Mouse (Mus musculus): ENCODE measurements at regions not wholly inside any gene's neighbourhood (a gene's known extent, or its start where the extent isn't known, plus 50 kb on each side); places are given as distances from the start of the nearest gene placed in this dataset.

- DNase-seq, result no peak
- TF ChIP-seq POLR2A (IDR thresholded peaks at IDR 0.05; ENCODE audit: borderline replicate concordance, insufficient read depth, low read length), result no peak
- no peak for TF ChIP-seq CTCF (IDR thresholded peaks at IDR 0.05; ENCODE audit: borderline replicate concordance, insufficient read depth, low read depth, low read length)
Measured at GRCm38 (mm10) chr6:89242371-89243288, 119.8 kb downstream of the Plxna1 start.

GRCm38 (mm10) chr6:89245506-89245905 is 116.9 kb downstream of the Plxna1 start:
- TF ChIP-seq POLR2A (IDR thresholded peaks at IDR 0.05; ENCODE audit: borderline replicate concordance, insufficient read depth, low read length) (no peak), CTCF (IDR thresholded peaks at IDR 0.05; ENCODE audit: borderline replicate concordance, insufficient read depth, low read depth, low read length) (no peak; the same call in 1 of the 2 replicates)
- Histone ChIP-seq H3K27ac (ENCODE audit: insufficient read depth, low read length) (no peak overlapping the region), H3K27me3 (ENCODE audit: control insufficient read depth, insufficient read depth, low read length) (no peaks in the 10 kb centered on the region), H3K4me3 (replicated peaks; ENCODE audit: insufficient read depth, low read depth, low read length) (no peak overlapping the region), H3K4me1 (ENCODE audit: control insufficient read depth, insufficient read depth, low read length) (peaks cover 2% of the 10 kb centered on the region; the same call in 1 of the 2 replicates)
- DNase-seq, result peak in 1 of 2 experiments; percentile 1
- 67% methylated on average over 8 of the region's 8 CpGs for WGBS

More at GRCm38 (mm10) chr6:89242371-89243288, 119.8 kb downstream of the Plxna1 start:
- no peak overlapping the region for H3K4me3 ChIP-seq (replicated peaks; ENCODE audit: insufficient read depth, low read depth, low read length)
- H3K4me1 ChIP-seq (ENCODE audit: control insufficient read depth, insufficient read depth, low read length), result peaks cover 24% of the 10 kb centered on the region
- H3K27ac ChIP-seq (ENCODE audit: insufficient read depth, low read length), result no peak overlapping the region
- no peaks in the 10 kb centered on the region for H3K27me3 ChIP-seq (ENCODE audit: control insufficient read depth, insufficient read depth, low read length)
- 77% methylated on average over 18 of the region's 18 CpGs for WGBS

GRCm38 (mm10) chr6:89246261-89246660 is 116.2 kb downstream of the Plxna1 start:
- peak in 1 of 2 experiments; percentile 6 for DNase-seq
- Histone ChIP-seq H3K4me3 (replicated peaks; ENCODE audit: insufficient read depth, low read depth, low read length) (no peak overlapping the region), H3K27me3 (ENCODE audit: control insufficient read depth, insufficient read depth, low read length) (no peaks in the 10 kb centered on the region), H3K27ac (ENCODE audit: insufficient read depth, low read length) (no peak overlapping the region), H3K4me1 (ENCODE audit: control insufficient read depth, insufficient read depth, low read length) (no peaks in the 10 kb centered on the region)
- TF ChIP-seq CTCF (IDR thresholded peaks at IDR 0.05; ENCODE audit: borderline replicate concordance, insufficient read depth, low read depth, low read length) (no peak), POLR2A (IDR thresholded peaks at IDR 0.05; ENCODE audit: borderline replicate concordance, insufficient read depth, low read length) (no peak)
- 92% methylated on average over 5 of the region's 5 CpGs for WGBS

- Histone ChIP-seq H3K27ac (ENCODE audit: insufficient read depth, low read length) (no peak overlapping the region), H3K27me3 (ENCODE audit: control insufficient read depth, insufficient read depth, low read length) (no peaks in the 10 kb centered on the region), H3K4me1 (ENCODE audit: control insufficient read depth, insufficient read depth, low read length) (no peaks in the 10 kb centered on the region), H3K4me3 (replicated peaks; ENCODE audit: insufficient read depth, low read depth, low read length) (no peak overlapping the region)
- peak in 1 of 2 experiments; percentile 4 for DNase-seq
- WGBS, result 68% methylated on average over 9 of the region's 9 CpGs
- TF ChIP-seq CTCF (IDR thresholded peaks at IDR 0.05; ENCODE audit: borderline replicate concordance, insufficient read depth, low read depth, low read length) (no peak), POLR2A (IDR thresholded peaks at IDR 0.05; ENCODE audit: borderline replicate concordance, insufficient read depth, low read length) (no peak)
Measured at GRCm38 (mm10) chr6:89248574-89248973, 113.8 kb downstream of the Plxna1 start.

- TF ChIP-seq CTCF (IDR thresholded peaks at IDR 0.05; ENCODE audit: borderline replicate concordance, insufficient read depth, low read depth, low read length), result no peak
- TF ChIP-seq POLR2A (IDR thresholded peaks at IDR 0.05; ENCODE audit: borderline replicate concordance, insufficient read depth, low read length), result no peak
Measured at GRCm38 (mm10) chr6:89249303-89249702, 113.1 kb downstream of the Plxna1 start.

GRCm38 (mm10) chr6:89251641-89252040 is 110.8 kb downstream of the Plxna1 start:
- H3K27me3 ChIP-seq (ENCODE audit: control insufficient read depth, insufficient read depth, low read length), result no peaks in the 10 kb centered on the region
- H3K4me1 ChIP-seq (ENCODE audit: control insufficient read depth, insufficient read depth, low read length), result no peaks in the 10 kb centered on the region
- no peak for TF ChIP-seq CTCF (IDR thresholded peaks at IDR 0.05; ENCODE audit: borderline replicate concordance, insufficient read depth, low read depth, low read length)
- TF ChIP-seq POLR2A (IDR thresholded peaks at IDR 0.05; ENCODE audit: borderline replicate concordance, insufficient read depth, low read length), result no peak
- 52% methylated on average over 4 of the region's 4 CpGs for WGBS
- DNase-seq, result no peak
- no peak overlapping the region for H3K4me3 ChIP-seq (replicated peaks; ENCODE audit: insufficient read depth, low read depth, low read length)
- no peak overlapping the region for H3K27ac ChIP-seq (ENCODE audit: insufficient read depth, low read length)

More at GRCm38 (mm10) chr6:89249303-89249702, 113.1 kb downstream of the Plxna1 start:
- DNase-seq, result peak in 1 of 2 experiments; percentile 2
- H3K27me3 ChIP-seq (ENCODE audit: control insufficient read depth, insufficient read depth, low read length), result no peaks in the 10 kb centered on the region
- H3K27ac ChIP-seq (ENCODE audit: insufficient read depth, low read length), result no peak overlapping the region
- WGBS, result 83% methylated on average over 8 of the region's 8 CpGs
- H3K4me1 ChIP-seq (ENCODE audit: control insufficient read depth, insufficient read depth, low read length), result no peaks in the 10 kb centered on the region
- H3K4me3 ChIP-seq (replicated peaks; ENCODE audit: insufficient read depth, low read depth, low read length), result no peak overlapping the region

GRCm38 (mm10) chr6:89256022-89256421 is 106.4 kb downstream of the Plxna1 start:
- WGBS, result 50% methylated on average over 4 of the region's 4 CpGs
- Histone ChIP-seq H3K4me3 (replicated peaks; ENCODE audit: insufficient read depth, low read depth, low read length) (no peak overlapping the region), H3K4me1 (ENCODE audit: control insufficient read depth, insufficient read depth, low read length) (peaks cover 13% of the 10 kb centered on the region), H3K27ac (ENCODE audit: insufficient read depth, low read length) (no peak overlapping the region), H3K27me3 (ENCODE audit: control insufficient read depth, insufficient read depth, low read length) (no peaks in the 10 kb centered on the region)
- no peak for DNase-seq
- TF ChIP-seq CTCF (IDR thresholded peaks at IDR 0.05; ENCODE audit: borderline replicate concordance, insufficient read depth, low read depth, low read length) (no peak), POLR2A (IDR thresholded peaks at IDR 0.05; ENCODE audit: borderline replicate concordance, insufficient read depth, low read length) (no peak)

Measured in cerebellum, adult 2 months (tissue).